Mouse (Mus musculus) embryonic facial prominence, embryonic 14.5 days (tissue): ENCODE measurements around the gene Pop7. TPM values are rescaled to one million over a fixed set of nuclear protein-coding genes. Genes with fewer than 3 reads are reported as not detected.

Source experiments
- ATAC-seq: fragments of 200-750 bp; cut with Nextera tagmentation; 2 replicates; pipeline ENCODE4 v1.8.0; 2017; ENCODE audit warnings: low read depth, moderate number of reproducible peaks, moderate TSS enrichment
- DNase-seq: peaks from one replicate; pipeline ENCODE4 v3.0.0-alpha.2; 2015; ENCODE audit warnings: low spot score
- H3K27ac ChIP-seq: fragments of 300-500 bp; sonication (generic); replicated peaks from 2 replicates; pipeline ENCODE4 v1.5.1; 2014; ENCODE audit warnings: low read depth, mild to moderate bottlenecking, low read length, moderate library complexity
- H3K27me3 ChIP-seq: fragments of 300-500 bp; sonication (generic); replicated peaks from 2 replicates; pipeline ENCODE4 v1.6.1; 2014; ENCODE audit warnings: low read length; ENCODE audit not compliant: control insufficient read depth, insufficient read depth
- H3K36me3 ChIP-seq: fragments of 300-500 bp; sonication (generic); 2 replicates; pipeline ENCODE4 v1.6.1; 2014; ENCODE audit warnings: low read length, mixed read lengths; ENCODE audit not compliant: control insufficient read depth, insufficient read depth
- H3K4me1 ChIP-seq: fragments of 300-500 bp; sonication (generic); 2 replicates; pipeline ENCODE4 v1.6.1; 2014; ENCODE audit warnings: antibody characterized with exemption, low read length; ENCODE audit not compliant: control insufficient read depth, insufficient read depth
- H3K4me2 ChIP-seq: fragments of 300-500 bp; sonication (generic); 2 replicates; pipeline ENCODE4 v1.6.1; 2014; ENCODE audit warnings: low read depth, mild to moderate bottlenecking, low read length, moderate library complexity, mixed read lengths
- H3K4me3 ChIP-seq: fragments of 300-500 bp; sonication (generic); 2 replicates; pipeline ENCODE4 v1.5.1; 2014; ENCODE audit warnings: low read depth, mild to moderate bottlenecking, low read length
- H3K9ac ChIP-seq: fragments of 300-500 bp; sonication (generic); 2 replicates; pipeline ENCODE4 v1.6.1; 2014; ENCODE audit warnings: low read depth, mild to moderate bottlenecking, low read length, moderate library complexity, mixed read lengths
- H3K9me3 ChIP-seq: fragments of 300-500 bp; sonication (generic); 2 replicates; pipeline ENCODE4 v1.6.1; 2016; ENCODE audit warnings: low read length; ENCODE audit not compliant: control insufficient read depth
- WGBS: fragments of 180-500 bp; shearing (Covaris S2); extraction: QIAGEN DNeasy Blood & Tissue Kit; methylation state at CpG from one replicate; pipeline ENCODE4 v1.1.7; 2014; 5-methylcytosine and 5-hydroxymethylcytosine counted together
- polyA plus RNA-seq: library from polyadenylated mRNA; unstranded; fragments of >200 nt; fragmentation: Nextera tagmentation; extraction: Ambion mirVana; gene quantifications from 2 replicates; pipeline ENCODE4 v1.2.1, GENCODE M21; 2014

The Pop7 gene
- polyA plus RNA-seq, 1 experiment from 2014 or later, result 49.8 TPM

DNA sequence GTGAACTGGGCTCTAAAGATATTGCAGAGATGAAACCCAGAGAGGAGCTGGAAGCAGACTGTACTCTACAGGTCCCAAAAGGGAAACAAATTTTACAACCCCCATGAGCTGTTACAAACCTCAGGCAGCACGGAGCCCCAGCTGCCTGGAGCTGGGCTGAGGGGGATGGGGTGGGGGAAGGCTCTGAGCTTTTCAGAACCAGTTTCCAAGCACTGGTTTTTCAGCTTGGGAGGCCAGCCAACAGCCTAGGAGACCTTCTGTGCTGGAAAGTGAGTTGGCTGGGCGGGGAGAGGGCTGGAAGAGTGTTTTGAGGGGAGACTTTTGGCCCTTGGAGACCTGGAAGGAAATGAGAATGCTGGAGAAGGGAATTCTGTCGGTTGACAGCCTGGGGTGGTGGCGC lies 10.8 kb downstream of the Pop7 start:
- Histone ChIP-seq H3K27me3 (no peaks in the 10 kb centered on the region), H3K4me1 (no peaks in the 10 kb centered on the region), H3K9ac (no peak overlapping the region), H3K4me3 (no peak overlapping the region), H3K9me3 (no peaks in the 10 kb centered on the region), H3K36me3 (no peaks in the 10 kb centered on the region), H3K4me2 (no peak overlapping the region), H3K27ac (no peak overlapping the region)
- ATAC-seq (no peak), DNase-seq (peak; percentile 54)
- 48% methylated on average over 4 of the region's 4 CpGs for WGBS

DNA sequence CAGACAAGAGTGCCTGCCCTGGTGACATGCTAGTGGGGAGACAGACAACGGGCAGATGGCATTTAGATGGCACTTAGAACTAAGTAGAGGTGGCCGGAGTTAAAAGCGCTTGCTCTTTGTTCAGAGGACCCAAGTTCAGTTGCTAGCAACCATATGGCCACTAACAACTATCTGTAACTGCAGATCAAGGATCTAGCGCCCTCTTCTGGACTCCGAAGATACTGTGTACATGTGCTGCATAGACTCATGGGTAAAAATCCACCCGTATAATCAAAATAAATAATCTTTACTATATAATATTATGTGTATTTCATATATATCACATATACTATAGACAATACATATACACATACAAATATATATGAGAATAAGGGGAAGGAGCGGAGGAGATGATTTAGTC lies 14.7 kb downstream of the Pop7 start:
- H3K4me2 ChIP-seq, result no peak overlapping the region
- DNase-seq (no peak), ATAC-seq (no peak)
- 0 out of 2 replicates have a peak, but pooled peaks cover 9% of the 10 kb centered on the region for H3K27me3 ChIP-seq
- H3K36me3 ChIP-seq, result no peaks in the 10 kb centered on the region
- H3K4me1 ChIP-seq, result 0 out of 2 replicates have a peak, but pooled peaks cover 3% of the 10 kb centered on the region
- H3K9ac ChIP-seq, result no peak overlapping the region
- H3K9me3 ChIP-seq, result no peaks in the 10 kb centered on the region
- H3K4me3 ChIP-seq, result no peak overlapping the region
- no peak overlapping the region for H3K27ac ChIP-seq
- WGBS, result 90% methylated on average over 7 of the region's 7 CpGs

DNA sequence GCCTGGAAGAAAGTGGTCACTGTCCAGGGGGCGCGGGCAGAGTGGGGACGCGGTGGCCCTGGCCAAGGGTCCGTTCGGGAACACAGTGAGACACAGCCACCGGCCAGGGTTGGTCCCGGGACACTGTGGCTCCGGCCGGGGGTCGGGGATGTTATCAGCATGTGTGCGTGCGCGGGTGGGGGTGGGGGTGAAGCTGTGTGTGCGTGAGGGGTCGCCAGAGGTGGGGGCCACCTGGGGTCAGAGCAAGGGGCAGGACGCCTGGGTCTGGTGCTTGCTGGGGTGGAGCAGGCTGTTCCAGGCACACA lies 16.5 kb downstream of the Pop7 start:
- ATAC-seq (no peak), DNase-seq (no peak)
- Histone ChIP-seq H3K9ac (peak overlapping the region; percentile 48; the same call in 1 of the 2 replicates), H3K4me2 (peak overlapping the region; percentile 56), H3K4me1 (0 out of 2 replicates have a peak, but pooled peaks cover 3% of the 10 kb centered on the region), H3K27ac (no peak overlapping the region), H3K27me3 (0 out of 2 replicates have a peak, but pooled peaks cover 9% of the 10 kb centered on the region), H3K9me3 (no peaks in the 10 kb centered on the region), H3K36me3 (no peaks in the 10 kb centered on the region), H3K4me3 (peak overlapping the region; percentile 32)
- WGBS, result 3% methylated on average over 17 of the region's 17 CpGs

DNA sequence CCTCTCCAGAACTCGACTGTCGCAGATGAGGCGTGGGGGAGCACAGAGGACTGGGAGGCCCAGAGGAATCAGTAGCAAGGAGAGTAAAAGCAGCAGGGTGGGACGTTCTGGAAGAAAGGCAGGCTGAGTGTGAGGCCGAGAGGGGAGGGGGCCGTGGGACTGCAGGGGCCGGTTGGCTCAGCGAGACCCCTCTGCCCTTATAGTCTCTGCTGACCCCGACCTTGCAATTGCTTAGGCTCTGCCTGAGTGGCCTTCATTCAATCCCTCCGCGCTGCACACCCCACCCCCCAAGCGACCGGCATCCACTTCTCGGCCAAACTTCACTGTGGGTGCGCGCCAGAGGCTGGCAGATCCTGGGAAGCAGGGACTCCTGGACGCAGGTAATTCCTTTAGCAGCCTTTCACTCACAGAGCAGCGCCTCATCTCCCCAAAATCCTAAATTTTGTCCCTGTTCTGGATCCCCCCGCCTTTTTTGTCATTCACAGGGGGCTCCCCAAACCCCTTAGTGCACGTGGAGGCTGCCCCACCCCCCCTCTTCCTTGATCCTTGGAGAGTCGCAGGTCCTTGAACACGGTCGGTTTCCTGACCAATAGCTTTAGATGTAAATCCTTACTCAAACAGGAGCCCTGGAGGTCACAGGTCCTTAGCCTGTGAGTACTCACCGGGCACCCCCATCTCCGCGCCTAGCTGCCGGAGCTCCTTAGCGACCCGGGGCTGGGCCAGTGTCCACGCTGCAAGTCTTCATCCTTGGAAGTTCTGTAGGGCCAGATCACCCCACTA lies 17.1 kb downstream of the Pop7 start:
- ATAC-seq (no peak), DNase-seq (no peak)

DNA sequence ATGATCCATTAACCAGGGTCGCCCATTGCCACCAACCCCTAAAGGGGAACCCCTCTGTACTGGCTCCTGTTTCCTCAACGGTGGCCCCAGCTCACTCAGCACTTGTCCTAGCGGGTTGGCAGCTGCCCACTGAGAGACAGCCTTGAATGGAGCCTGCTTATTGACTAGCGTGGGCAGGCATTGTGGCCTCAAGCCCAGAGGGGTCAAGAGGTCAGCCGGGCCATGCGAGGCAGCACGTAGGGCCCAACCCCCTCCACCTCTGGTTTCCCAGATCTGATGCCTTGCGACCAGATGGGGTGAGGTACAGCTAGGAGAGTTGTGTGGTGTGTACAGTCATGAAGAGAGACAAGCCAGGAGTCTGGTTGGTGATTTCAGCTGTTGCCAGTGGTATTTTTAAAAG lies 20.4 kb downstream of the Pop7 start:
- ATAC-seq (no peak), DNase-seq (no peak)
- H3K9ac ChIP-seq, result no peak overlapping the region
- no peaks in the 10 kb centered on the region for H3K9me3 ChIP-seq
- whole genome bisulfite sequencing, result 14% methylated on average over 8 of the region's 8 CpGs
- 0 out of 2 replicates have a peak, but pooled peaks cover 3% of the 10 kb centered on the region for H3K4me1 ChIP-seq
- H3K27ac ChIP-seq, result no peak overlapping the region
- no peak overlapping the region for H3K4me2 ChIP-seq
- no peak overlapping the region for H3K4me3 ChIP-seq
- 0 out of 2 replicates have a peak, but pooled peaks cover 9% of the 10 kb centered on the region for H3K27me3 ChIP-seq
- no peaks in the 10 kb centered on the region for H3K36me3 ChIP-seq

More for the DNA sequence above, 17.1 kb downstream of the Pop7 start:
- Histone ChIP-seq H3K4me1 (0 out of 2 replicates have a peak, but pooled peaks cover 3% of the 10 kb centered on the region), H3K27ac (no peak overlapping the region), H3K9me3 (no peaks in the 10 kb centered on the region), H3K4me3 (peak overlapping the region; percentile 32), H3K36me3 (no peaks in the 10 kb centered on the region), H3K9ac (peak overlapping the region; percentile 48; the same call in 1 of the 2 replicates), H3K27me3 (0 out of 2 replicates have a peak, but pooled peaks cover 9% of the 10 kb centered on the region), H3K4me2 (peak overlapping the region; percentile 56)
- WGBS, result 10% methylated on average over 27 of the region's 30 CpGs

DNA sequence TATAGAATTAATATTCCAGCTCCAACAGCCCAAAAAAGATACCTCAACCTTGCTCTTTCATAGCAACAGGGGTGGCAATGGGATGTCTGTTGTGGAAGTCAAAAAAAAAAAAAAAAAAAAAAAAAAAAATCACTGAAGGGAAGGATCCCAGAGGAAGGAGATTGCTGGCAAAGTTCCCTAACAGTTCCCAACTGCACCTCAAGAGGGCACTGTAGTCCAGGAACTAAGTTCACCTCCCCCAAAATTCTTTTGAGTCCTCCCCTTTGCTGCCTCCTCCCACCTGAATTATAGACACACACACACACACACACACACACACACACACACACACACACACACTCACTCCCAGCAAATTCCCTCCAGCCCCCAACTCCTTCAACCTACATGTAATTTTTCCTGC lies 21.2 kb downstream of the Pop7 start:
- H3K27me3 ChIP-seq, result 0 out of 2 replicates have a peak, but pooled peaks cover 9% of the 10 kb centered on the region
- no peak overlapping the region for H3K9ac ChIP-seq
- no peak for ATAC-seq
- H3K4me1 ChIP-seq, result 0 out of 2 replicates have a peak, but pooled peaks cover 3% of the 10 kb centered on the region
- H3K36me3 ChIP-seq, result no peaks in the 10 kb centered on the region
- no peak overlapping the region for H3K4me3 ChIP-seq
- H3K27ac ChIP-seq, result no peak overlapping the region
- peak; percentile 83 for DNase-seq
- H3K4me2 ChIP-seq, result no peak overlapping the region
- H3K9me3 ChIP-seq, result no peaks in the 10 kb centered on the region

DNA sequence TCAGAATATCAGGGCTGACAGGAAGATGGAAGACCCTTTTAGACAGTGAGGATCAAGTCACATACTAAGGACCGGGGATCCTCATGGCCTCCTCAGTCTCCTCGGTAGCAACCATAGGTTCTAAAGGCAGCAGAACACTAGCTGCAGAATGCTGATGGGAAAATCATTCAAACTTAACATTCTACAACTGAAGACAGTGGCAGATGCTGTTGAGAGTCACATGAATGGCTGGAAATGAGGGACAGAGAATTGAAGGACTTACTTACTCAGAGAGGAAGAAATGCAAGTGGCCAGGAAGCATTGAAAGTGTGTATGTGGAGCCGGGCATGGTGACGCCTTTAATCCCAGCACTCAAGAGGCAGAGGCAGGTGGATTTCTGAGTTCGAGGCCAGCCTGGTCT lies 25.4 kb downstream of the Pop7 start, which contains the start of gene Zan:
Gene Zan, minus strand, starts transcription at position 101 of the 400 bp plus-strand sequence.
- DNase-seq, result no peak
- 88% methylated on average over 5 of the region's 5 CpGs for WGBS
- H3K4me3 ChIP-seq, result no peak within 1 kb of the TSS
- H3K4me1 ChIP-seq, result no peaks in the 10 kb centered on the region
- H3K27ac ChIP-seq, result no peak within 1 kb of the TSS
- no peaks in the 10 kb centered on the region for H3K36me3 ChIP-seq
- H3K4me2 ChIP-seq, result no peak within 1 kb of the TSS
- H3K9ac ChIP-seq, result no peak within 1 kb of the TSS
- H3K27me3 ChIP-seq, result no peaks in the 10 kb centered on the region
- H3K9me3 ChIP-seq, result no peaks in the 10 kb centered on the region
- ATAC-seq, result no peak

DNA sequence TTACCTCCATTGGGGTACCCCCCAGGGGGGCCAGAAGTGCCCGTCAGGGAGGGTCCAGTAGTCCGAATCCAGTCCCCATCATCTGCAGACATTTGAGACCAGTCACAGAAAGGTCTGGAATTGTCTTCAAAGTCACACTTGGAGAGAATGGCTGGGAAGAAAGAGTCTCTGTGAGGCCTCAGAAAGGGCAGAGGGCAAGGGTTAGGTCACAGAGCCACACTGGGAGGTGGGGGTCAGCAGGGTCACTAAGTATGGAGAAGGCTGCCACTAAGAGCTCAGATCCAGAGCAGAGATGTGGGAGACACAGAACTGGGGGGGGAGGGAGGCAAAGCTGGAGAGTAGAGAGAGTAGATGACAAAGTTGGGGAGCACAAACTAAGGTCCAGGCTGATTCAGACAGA lies 28.0 kb downstream of the Pop7 start:
- WGBS, result 23% methylated on average over 2 of the region's 2 CpGs
- no peak overlapping the region for H3K9ac ChIP-seq
- no peaks in the 10 kb centered on the region for H3K4me1 ChIP-seq
- no peak overlapping the region for H3K27ac ChIP-seq
- no peak overlapping the region for H3K4me2 ChIP-seq
- no peaks in the 10 kb centered on the region for H3K27me3 ChIP-seq
- DNase-seq, result no peak
- no peak overlapping the region for H3K4me3 ChIP-seq
- H3K36me3 ChIP-seq, result no peaks in the 10 kb centered on the region
- H3K9me3 ChIP-seq, result no peaks in the 10 kb centered on the region
- ATAC-seq, result no peak
